Mouse (Mus musculus) limb, embryonic 14.5 days (tissue): ENCODE measurements around the gene Chka. TPM values are rescaled to one million over a fixed set of nuclear protein-coding genes. Genes with fewer than 3 reads are reported as not detected.
A peak's percentile ranks its signal among the peaks of the same experiment; 100 is the strongest.

Experiments
- ATAC-seq: fragments of 200-750 bp; cut with Nextera tagmentation; 2 replicates; pipeline ENCODE4 v1.8.0; 2017; ENCODE audit warnings: low read depth, moderate number of reproducible peaks, moderate TSS enrichment; ENCODE audit not compliant: low FRiP score
- DNase-seq: peaks from one replicate; pipeline ENCODE4 v3.0.0-alpha.2; 2015; ENCODE audit warnings: low spot score
- H3K27ac ChIP-seq: fragments of 300-500 bp; sonication (generic); replicated peaks from 2 replicates; pipeline ENCODE4 v1.5.1; 2014; ENCODE audit warnings: low read depth, mild to moderate bottlenecking, low read length, moderate library complexity, mixed read lengths
- H3K27me3 ChIP-seq: fragments of 300-500 bp; sonication (generic); 2 replicates; pipeline ENCODE4 v1.6.1; 2014; ENCODE audit warnings: low read length, mixed read lengths; ENCODE audit not compliant: control insufficient read depth, insufficient read depth
- H3K36me3 ChIP-seq: fragments of 300-500 bp; sonication (generic); 2 replicates; pipeline ENCODE4 v1.6.1; 2014; ENCODE audit warnings: mild to moderate bottlenecking, low read length, moderate library complexity, mixed read lengths; ENCODE audit not compliant: control insufficient read depth, insufficient read depth
- H3K4me1 ChIP-seq: fragments of 300-500 bp; sonication (generic); 2 replicates; pipeline ENCODE4 v1.6.1; 2014; ENCODE audit warnings: antibody characterized with exemption, low read length, mixed read lengths; ENCODE audit not compliant: control insufficient read depth, insufficient read depth
- H3K4me2 ChIP-seq: fragments of 300-500 bp; sonication (generic); replicated peaks from 2 replicates; pipeline ENCODE4 v1.6.1; 2014; ENCODE audit warnings: low read depth, mild to moderate bottlenecking, low read length, moderate library complexity; ENCODE audit not compliant: severe bottlenecking
- H3K4me3 ChIP-seq: fragments of 300-500 bp; sonication (generic); replicated peaks from 2 replicates; pipeline ENCODE4 v1.5.1; 2014; ENCODE audit warnings: low read length
- H3K9ac ChIP-seq: fragments of 300-500 bp; sonication (generic); 2 replicates; pipeline ENCODE4 v1.6.1; 2014; ENCODE audit warnings: mild to moderate bottlenecking, low read depth, low read length, moderate library complexity; ENCODE audit not compliant: severe bottlenecking
- H3K9me3 ChIP-seq: fragments of 300-500 bp; sonication (generic); 2 replicates; pipeline ENCODE4 v1.6.1; 2016; ENCODE audit warnings: low read length; ENCODE audit not compliant: control insufficient read depth
- POLR2A ChIP-seq: fragments of 200-500 bp; IDR thresholded peaks from 2 replicates; pipeline ENCODE4 v1.8.0; 2012; ENCODE audit warnings: inconsistent platforms, mild to moderate bottlenecking, moderate library complexity, borderline replicate concordance; ENCODE audit not compliant: insufficient read depth, insufficient read length; ENCODE audit errors: extremely low read depth
- WGBS: fragments of 180-500 bp; shearing (Covaris S2); extraction: QIAGEN DNeasy Blood & Tissue Kit; methylation state at CpG from one replicate; pipeline ENCODE4 v1.1.7; 2014; 5-methylcytosine and 5-hydroxymethylcytosine counted together
- polyA plus RNA-seq, 2 experiments: library from polyadenylated mRNA; depleted of rRNA in 1 of 2; stranded (reverse) in 1 of 2; unstranded in 1 of 2; fragments of >200 nt; fragmentation: Nextera tagmentation in 1 of 2; extraction: Ambion mirVana in 1 of 2; gene quantifications; 2 replicates each; pipeline versions ENCODE4 v1.2.1 to v1.2.3; 2012 to 2014

Gene Chka
- polyA plus RNA-seq, 2 experiments = 32.7 to 65.4 TPM

DNA sequence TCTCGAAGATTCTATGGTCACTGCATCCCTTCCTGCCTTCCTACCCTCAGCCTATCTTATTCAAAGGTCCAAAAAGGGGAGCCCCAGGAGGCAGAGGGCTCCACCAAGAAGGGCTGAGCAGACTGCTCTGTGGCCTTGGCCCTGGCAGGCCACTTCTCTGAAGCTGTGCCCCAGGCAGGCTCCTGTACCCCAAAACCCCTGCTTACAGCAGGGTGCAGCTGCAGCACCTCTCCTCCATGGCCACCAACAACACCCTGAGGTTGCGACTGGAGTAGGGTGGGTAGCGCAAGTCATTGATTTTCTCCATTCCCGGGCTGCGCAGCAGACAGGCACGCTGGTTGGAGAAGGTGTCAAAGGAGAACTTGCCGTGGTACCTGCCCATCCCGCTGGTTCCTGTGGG is 62.1 kb downstream of the Chka start:
- Histone ChIP-seq H3K9ac (0 out of 2 replicates have a peak overlapping the region, but pooled peaks have one; percentile 41), H3K4me1 (peaks cover 14% of the 10 kb centered on the region), H3K27me3 (no peaks in the 10 kb centered on the region), H3K9me3 (no peaks in the 10 kb centered on the region), H3K4me2 (peak overlapping the region; percentile 65), H3K27ac (no peak overlapping the region), H3K4me3 (peak overlapping the region; percentile 55), H3K36me3 (peaks cover 18% of the 10 kb centered on the region)
- ATAC-seq = no peak
- no peak for DNase-seq
- 87% methylated on average over 8 of the region's 8 CpGs for WGBS
- no peak for TF ChIP-seq POLR2A

DNA sequence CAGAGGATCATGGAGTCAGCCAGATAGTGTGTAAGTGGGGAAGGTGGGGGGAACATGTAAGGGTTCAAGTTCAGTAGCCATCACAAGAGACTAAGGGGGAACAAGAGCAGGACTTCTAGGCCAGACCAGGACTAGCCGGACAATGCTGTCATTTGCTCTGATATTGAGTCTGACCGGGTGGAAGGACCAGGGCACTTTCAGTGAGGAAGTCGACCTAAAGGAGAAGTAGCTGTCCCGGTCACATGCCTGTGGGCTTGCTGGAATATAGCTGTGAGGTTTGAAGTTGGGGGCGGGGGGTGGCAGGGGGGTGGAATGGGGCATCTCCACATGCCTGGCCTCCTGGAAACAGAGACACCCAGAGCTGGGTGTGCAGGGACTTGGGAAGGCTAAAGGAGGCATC is 63.0 kb downstream of the Chka start:
- Histone ChIP-seq H3K4me2 (no peak overlapping the region), H3K9ac (no peak overlapping the region), H3K4me3 (no peak overlapping the region), H3K4me1 (peaks cover 14% of the 10 kb centered on the region), H3K9me3 (no peaks in the 10 kb centered on the region), H3K36me3 (peaks cover 11% of the 10 kb centered on the region; the same call in 1 of the 2 replicates), H3K27me3 (no peaks in the 10 kb centered on the region), H3K27ac (no peak overlapping the region)
- TF ChIP-seq POLR2A = no peak
- 91% methylated on average over 5 of the region's 5 CpGs for WGBS
- ATAC-seq = no peak
- no peak for DNase-seq

DNA sequence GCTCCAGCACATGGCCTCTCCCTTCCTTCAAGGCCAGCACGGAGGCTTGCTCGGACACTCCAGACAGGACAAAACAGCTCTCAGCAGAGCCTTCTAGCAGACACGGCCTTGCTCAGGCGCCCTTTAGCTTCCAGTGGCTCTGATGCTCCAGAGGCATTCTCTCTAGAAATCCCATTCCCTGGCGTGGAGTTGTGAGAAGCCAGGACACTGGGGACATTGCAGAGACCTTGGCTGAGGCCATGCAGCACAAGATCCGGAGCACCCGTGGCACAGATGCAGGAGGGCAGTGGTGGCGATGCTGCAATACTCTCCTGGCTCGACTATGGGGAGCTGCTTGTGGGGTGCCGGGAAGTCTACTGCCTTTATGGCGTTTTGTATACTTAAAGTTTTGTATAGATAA is 65.2 kb downstream of the Chka start:
- Histone ChIP-seq H3K27ac (no peak overlapping the region), H3K9ac (no peak overlapping the region), H3K9me3 (no peaks in the 10 kb centered on the region), H3K4me3 (no peak overlapping the region), H3K4me2 (no peak overlapping the region), H3K27me3 (no peaks in the 10 kb centered on the region), H3K36me3 (no peaks in the 10 kb centered on the region), H3K4me1 (peaks cover 11% of the 10 kb centered on the region)
- DNase-seq (no peak), ATAC-seq (no peak)
- 74% methylated on average over 11 of the region's 11 CpGs for WGBS
- TF ChIP-seq POLR2A = no peak

DNA sequence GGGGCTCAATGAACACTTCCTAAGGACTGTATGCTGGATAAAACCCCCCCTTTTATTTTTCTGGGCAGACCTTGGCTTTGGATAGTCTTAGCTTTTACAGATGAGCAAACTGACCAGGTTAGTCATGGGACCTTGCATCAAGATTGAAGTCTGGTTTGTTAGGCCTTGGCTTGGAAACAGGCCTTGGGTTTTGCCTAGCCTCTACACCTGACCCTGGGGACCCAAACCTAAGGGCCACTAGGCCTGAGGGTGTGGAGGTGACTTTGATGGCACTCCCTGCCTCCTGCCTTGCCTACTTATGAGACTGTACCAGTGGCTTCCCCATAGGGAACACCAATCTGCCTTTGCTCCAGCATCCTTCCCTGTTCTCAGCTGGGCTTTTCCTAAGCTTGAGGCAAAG is 68.4 kb downstream of the Chka start:
- ATAC-seq (no peak), DNase-seq (no peak)
- Histone ChIP-seq H3K4me3 (no peak overlapping the region), H3K9me3 (no peaks in the 10 kb centered on the region), H3K4me1 (no peaks in the 10 kb centered on the region), H3K9ac (no peak overlapping the region), H3K4me2 (no peak overlapping the region), H3K27me3 (no peaks in the 10 kb centered on the region), H3K36me3 (no peaks in the 10 kb centered on the region), H3K27ac (no peak overlapping the region)
- no peak for TF ChIP-seq POLR2A

DNA sequence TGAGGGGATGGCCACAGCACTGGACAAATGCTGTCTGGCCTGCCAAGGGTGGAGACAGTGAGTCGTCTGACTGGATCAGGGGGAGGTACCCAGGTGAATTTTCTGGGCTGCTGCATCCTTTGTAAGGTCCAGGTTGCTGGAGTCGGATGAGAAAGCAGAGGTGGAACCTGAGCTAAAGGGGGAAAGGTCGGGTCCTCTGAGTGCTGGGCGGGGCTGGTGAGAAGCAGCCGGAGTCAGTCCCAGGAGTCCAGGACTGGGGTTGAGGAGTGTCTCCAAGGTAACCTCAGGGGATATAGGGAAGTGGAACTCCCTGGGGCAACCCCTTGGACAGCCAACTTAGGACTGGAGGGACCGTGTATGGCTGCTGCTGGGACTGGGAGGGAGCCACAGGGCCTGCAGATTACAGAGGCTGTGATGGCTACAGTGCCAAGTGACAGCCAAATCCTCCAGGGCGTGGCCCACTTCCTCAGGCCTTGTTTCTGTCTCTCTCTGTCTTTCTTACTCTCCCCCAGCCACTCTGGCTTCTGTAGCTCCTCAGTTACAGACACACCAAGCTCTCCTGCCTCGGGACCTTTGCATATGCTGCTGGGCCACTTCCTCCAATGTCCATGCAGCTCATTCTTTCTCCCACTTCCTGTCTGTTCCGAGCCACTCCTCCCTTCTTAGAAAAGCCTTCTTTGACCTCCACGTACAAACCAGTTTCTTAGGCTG is 71.2 kb downstream of the Chka start:
- Histone ChIP-seq H3K4me2 (no peak overlapping the region), H3K4me3 (no peak overlapping the region), H3K9ac (no peak overlapping the region), H3K9me3 (no peaks in the 10 kb centered on the region), H3K36me3 (no peaks in the 10 kb centered on the region), H3K4me1 (no peaks in the 10 kb centered on the region; the same call in 1 of the 2 replicates), H3K27ac (peak overlapping the region; percentile 38; the same call in 1 of the 2 replicates), H3K27me3 (no peaks in the 10 kb centered on the region)
- WGBS = 53% methylated on average over 10 of the region's 10 CpGs
- ATAC-seq (no peak), DNase-seq (no peak)
- no peak for TF ChIP-seq POLR2A
